Mouse (Mus musculus) G1E-ER4 (cell line): ENCODE results near the gene Vsx1. TPM values are rescaled to one million over a fixed set of nuclear protein-coding genes. Genes with fewer than 3 reads are reported as not detected.

Experiments used
- GATA1 ChIP-seq: IDR thresholded peaks from one replicate; pipeline ENCODE4 v1.8.0; 2012; ENCODE audit warnings: low read length, inconsistent platforms
- polyA plus RNA-seq: library from polyadenylated mRNA; stranded (reverse); fragments of >175 nt; gene quantifications from 2 replicates; pipeline ENCODE4 v1.2.3, GENCODE M21; 2012

Vsx1 gene
- polyA plus RNA-seq, 1 experiment = not detected

GRCm38 (mm10) chr2:150635877-150636446 lies 53.2 kb downstream of the Vsx1 start:
- TF ChIP-seq GATA1 = no peak

Other genes starting within 250 kb of the Vsx1 start
- gene Zfp442, start 237.9 kb downstream of the Vsx1 start, polyA plus RNA-seq = not detected in 2 replicates
- 0.23 TPM in 1 of 2 replicates, not detected in the other for gene Zfp345, start 204.3 kb downstream of the Vsx1 start, polyA plus RNA-seq
- gene Cst7, start 118.9 kb downstream of the Vsx1 start, polyA plus RNA-seq = 0.33 and 0.37 TPM in 2 replicates
- 49.8 and 56.2 TPM in 2 replicates for gene Apmap, start 80.8 kb downstream of the Vsx1 start, polyA plus RNA-seq
- 21.2 and 34.7 TPM in 2 replicates for gene Acss1, start 20.9 kb downstream of the Vsx1 start, polyA plus RNA-seq
- 26.9 and 35.3 TPM in 2 replicates for gene Entpd6, start 59.7 kb upstream of the Vsx1 start, polyA plus RNA-seq
- gene Pygb, start 97.4 kb upstream of the Vsx1 start, polyA plus RNA-seq = 4.3 and 7.0 TPM in 2 replicates
- 27.8 and 38.3 TPM in 2 replicates for gene Abhd12, start 215.4 kb upstream of the Vsx1 start, polyA plus RNA-seq
- 23.6 and 23.9 TPM in 2 replicates for gene Gins1, start 216.0 kb upstream of the Vsx1 start, polyA plus RNA-seq